Mouse (Mus musculus): ENCODE measurements at regions not wholly inside any gene's neighbourhood (a gene's known extent, or its start where the extent isn't known, plus 50 kb on each side); places are given as distances from the start of the nearest gene placed in this dataset.

DNA sequence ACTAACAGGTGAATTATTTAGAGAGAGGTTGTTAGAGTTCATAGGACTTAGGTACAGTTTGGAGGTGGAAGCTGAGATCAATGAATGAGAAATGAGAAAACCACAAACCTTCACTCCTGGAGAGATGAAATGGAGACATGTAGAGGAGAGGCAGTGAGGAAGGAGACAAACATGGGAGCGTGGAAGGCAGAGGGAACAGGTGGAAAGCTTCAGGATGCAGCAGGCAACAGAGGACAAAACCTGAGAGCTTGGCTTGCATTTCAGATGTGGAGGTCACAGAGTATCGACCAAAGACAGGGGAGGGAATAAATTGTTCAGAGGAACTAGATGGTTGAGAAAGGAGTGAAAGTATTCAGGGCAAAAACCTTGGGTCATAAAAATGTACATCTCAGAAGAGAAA is 244.6 kb downstream of the Cd109 start:
- TF ChIP-seq CTCF (IDR thresholded peaks at IDR 0.05; ENCODE audit: low read depth, low read length), result no peak
- no peak for TF ChIP-seq EP300 (IDR thresholded peaks at IDR 0.05; ENCODE audit: insufficient read depth, low read depth, low read length)

Data from ES-Bruce4 (cell line).